Mouse (Mus musculus) central nervous system, embryonic 11.5 days (tissue): ENCODE data around the gene Il22. TPM values are rescaled to one million over a fixed set of nuclear protein-coding genes. Genes with fewer than 3 reads are reported as not detected.

ENCODE experiments used
- polyA plus RNA-seq: library from polyadenylated mRNA; depleted of rRNA; stranded (reverse); fragments of >200 nt; gene quantifications from 2 replicates; pipeline ENCODE4 v1.2.3, GENCODE M21; 2012; rRNA removed

Gene Il22
- polyA plus RNA-seq = 0.21 and 0.30 TPM in 2 replicates

GRCm38 (mm10) chr10:118204642-118205041 lies at the start of gene Il22:
Gene Il22 (plus strand): TSS chr10:118204942.

GRCm38 (mm10) chr10:118240680-118241079 lies 35.9 kb downstream of the Il22 start, which contains the start of gene Gm32717:
Gene Gm32717 (minus strand): TSS chr10:118240780.

GRCm38 (mm10) chr10:118258388-118258787 lies 53.6 kb downstream of the Il22 start, which contains the start of gene Gm32802:
Gene Gm32802 (plus strand): TSS chr10:118258688.

Other genes with a start within 250 kb of the Il22 start
- 63.5 and 96.5 TPM in 2 replicates for gene Mdm1, start 63.1 kb upstream of the Il22 start, polyA plus RNA-seq
- gene Gm32717, start 35.8 kb downstream of the Il22 start, polyA plus RNA-seq = 0.06 TPM in 1 of 2 replicates, not detected in the other
- gene Gm32802, start 53.7 kb downstream of the Il22 start, polyA plus RNA-seq = 0.06 TPM in 1 of 2 replicates, not detected in the other
- gene Iltifb, start 90.1 kb downstream of the Il22 start, polyA plus RNA-seq = not detected in 2 replicates
- not detected in 2 replicates for gene Gm9040, start 122.0 kb downstream of the Il22 start, polyA plus RNA-seq
- gene Gm9044, start 127.5 kb downstream of the Il22 start, polyA plus RNA-seq = not detected in 2 replicates
- gene Gm9045, start 132.9 kb downstream of the Il22 start, polyA plus RNA-seq = 0.06 TPM in 1 of 2 replicates, not detected in the other
- not detected in 2 replicates for gene Gm9046, start 138.3 kb downstream of the Il22 start, polyA plus RNA-seq
- gene Gm9048, start 143.7 kb downstream of the Il22 start, polyA plus RNA-seq = not detected in 2 replicates
- 0.06 TPM in 1 of 2 replicates, not detected in the other for gene Gm9049, start 149.2 kb downstream of the Il22 start, polyA plus RNA-seq
- not detected in 2 replicates for gene Ifng, start 236.1 kb downstream of the Il22 start, polyA plus RNA-seq